In genomic region chr10:77070072-77070471, GRCm38 (mm10) we compare ENCODE assay signal across 8 mouse cellular contexts. TPM values are rescaled to one million over a fixed set of nuclear protein-coding genes. Genes with fewer than 3 reads are reported as not detected.
DNase-seq lines count a peak whose midpoint lies in the region; ATAC-seq and TF ChIP-seq lines count a peak whose summit lies in the region.

No protein-coding gene starts in this region.

- H3K4me2 ChIP-seq in embryonic facial prominence, embryonic 14.5 days (ENCODE audit: low read depth, low read length): no peak overlapping the region
- no peak overlapping the region for H3K4me2 ChIP-seq in intestine, postnatal 0 days (replicated peaks; ENCODE audit: low read depth)
- H3K4me2 ChIP-seq in limb, embryonic 15.5 days: no peak overlapping the region
- no peak overlapping the region for H3K4me2 ChIP-seq in neural tube, embryonic 11.5 days (ENCODE audit: low read depth)

- peak; percentile 94 for TF ChIP-seq CTCF in intestine, postnatal 0 days (IDR thresholded peaks at IDR 0.05; ENCODE audit: low read depth)

- H3K27me3 ChIP-seq in embryonic facial prominence, embryonic 14.5 days (replicated peaks; ENCODE audit: control insufficient read depth, insufficient read depth, low read length): no peaks in the 10 kb centered on the region
- no peaks in the 10 kb centered on the region for H3K27me3 ChIP-seq in intestine, postnatal 0 days (replicated peaks; ENCODE audit: control insufficient read depth, insufficient read depth, low read length)
- H3K27me3 ChIP-seq in limb, embryonic 15.5 days: no peaks in the 10 kb centered on the region
- no peaks in the 10 kb centered on the region for H3K27me3 ChIP-seq in neural tube, embryonic 11.5 days (ENCODE audit: control insufficient read depth, insufficient read depth, low read length)

- peak; percentile 41 for DNase-seq in urinary bladder, postnatal 14 days (ENCODE audit: low spot score)
- no peak for DNase-seq in urinary bladder, postnatal 10 days (ENCODE audit: low spot score)
- DNase-seq in adrenal gland, postnatal 4 days (ENCODE audit: low spot score in 2 of 2): peak; percentile 40 to 65
- peak; percentile 32 for DNase-seq in embryonic facial prominence, embryonic 14.5 days (ENCODE audit: low spot score)
- peak; percentile 61 for DNase-seq in neural tube, embryonic 11.5 days (ENCODE audit: low spot score)
- peak; percentile 60 to 66 for DNase-seq in thymus, postnatal 36 days

- H3K9ac ChIP-seq in embryonic facial prominence, embryonic 14.5 days (ENCODE audit: low read depth, low read length): no peak overlapping the region
- H3K9ac ChIP-seq in intestine, postnatal 0 days (ENCODE audit: low read depth, low read length): no peak overlapping the region
- no peak overlapping the region for H3K9ac ChIP-seq in limb, embryonic 15.5 days
- no peak overlapping the region for H3K9ac ChIP-seq in neural tube, embryonic 11.5 days (ENCODE audit: low read length)

- H3K27ac ChIP-seq in embryonic facial prominence, embryonic 14.5 days (replicated peaks; ENCODE audit: low read depth, low read length): no peak overlapping the region
- H3K27ac ChIP-seq in intestine, postnatal 0 days (ENCODE audit: low read depth, low read length): no peak overlapping the region
- no peak overlapping the region for H3K27ac ChIP-seq in limb, embryonic 15.5 days
- no peak overlapping the region for H3K27ac ChIP-seq in neural tube, embryonic 11.5 days (ENCODE audit: low read depth, low read length)

- ATAC-seq in embryonic facial prominence, embryonic 14.5 days (ENCODE audit: low read depth): peak; percentile 67; the same call in 1 of the 2 replicates
- peak; percentile 70 for ATAC-seq in intestine, postnatal 0 days
- ATAC-seq in limb, embryonic 15.5 days (ENCODE audit: insufficient number of reproducible peaks, low FRiP score, low TSS enrichment, low read depth): 0 out of 2 replicates have a peak, but pooled peaks have one; percentile 17
- no peak for ATAC-seq in neural tube, embryonic 11.5 days (ENCODE audit: insufficient read depth, low FRiP score, low TSS enrichment)

- 50% methylated on average over 4 of the region's 4 CpGs for WGBS in embryonic facial prominence, embryonic 14.5 days
- 47% methylated on average over 4 of the region's 4 CpGs for WGBS in intestine, postnatal 0 days
- 48% methylated on average over 4 of the region's 4 CpGs for WGBS in limb, embryonic 15.5 days
- 53% methylated on average over 4 of the region's 4 CpGs for WGBS in neural tube, embryonic 11.5 days

- no peaks in the 10 kb centered on the region for H3K4me1 ChIP-seq in embryonic facial prominence, embryonic 14.5 days (ENCODE audit: control insufficient read depth, insufficient read depth, low read length)
- no peaks in the 10 kb centered on the region for H3K4me1 ChIP-seq in intestine, postnatal 0 days (replicated peaks; ENCODE audit: control insufficient read depth, insufficient read depth, low read length)
- H3K4me1 ChIP-seq in limb, embryonic 15.5 days: no peaks in the 10 kb centered on the region
- H3K4me1 ChIP-seq in neural tube, embryonic 11.5 days (ENCODE audit: control insufficient read depth, insufficient read depth, low read length): no peaks in the 10 kb centered on the region

- H3K9me3 ChIP-seq in embryonic facial prominence, embryonic 14.5 days (ENCODE audit: control insufficient read depth, low read length): no peaks in the 10 kb centered on the region
- H3K9me3 ChIP-seq in intestine, postnatal 0 days (ENCODE audit: control insufficient read depth): no peaks in the 10 kb centered on the region
- no peaks in the 10 kb centered on the region for H3K9me3 ChIP-seq in limb, embryonic 15.5 days
- no peaks in the 10 kb centered on the region for H3K9me3 ChIP-seq in neural tube, embryonic 11.5 days (ENCODE audit: control insufficient read depth, low read length)

- no peaks in the 10 kb centered on the region for H3K36me3 ChIP-seq in embryonic facial prominence, embryonic 14.5 days (ENCODE audit: control insufficient read depth, insufficient read depth, low read length)
- 0 out of 2 replicates have a peak, but pooled peaks cover 4% of the 10 kb centered on the region for H3K36me3 ChIP-seq in intestine, postnatal 0 days (ENCODE audit: control insufficient read depth, insufficient read depth)
- no peaks in the 10 kb centered on the region for H3K36me3 ChIP-seq in limb, embryonic 15.5 days
- peaks cover 4% of the 10 kb centered on the region; the same call in 1 of the 2 replicates for H3K36me3 ChIP-seq in neural tube, embryonic 11.5 days (ENCODE audit: control insufficient read depth, insufficient read depth, low read length)

- H3K4me3 ChIP-seq in embryonic facial prominence, embryonic 14.5 days (ENCODE audit: low read depth, low read length): no peak overlapping the region
- H3K4me3 ChIP-seq in intestine, postnatal 0 days (ENCODE audit: low read depth, low read length): no peak overlapping the region
- H3K4me3 ChIP-seq in limb, embryonic 15.5 days: no peak overlapping the region
- no peak overlapping the region for H3K4me3 ChIP-seq in neural tube, embryonic 11.5 days (ENCODE audit: low read depth, low read length)

RNA-seq across cellular contexts. Expression of gene Slc19a1, which starts 38.0 kb away (rescaled TPM):
- 10 to 100 TPM; 25.7 to 29.2 TPM for total RNA-seq in adrenal gland, postnatal 4 days (2021)
- 27.8 and 31.8 TPM in 2 replicates for polyA plus RNA-seq in embryonic facial prominence, embryonic 14.5 days (2014; fragmentation: Nextera tagmentation; extraction: Ambion mirVana)
- polyA plus RNA-seq in intestine, postnatal 0 days (2015; fragmentation: Nextera tagmentation; extraction: Ambion mirVana): 60.0 and 61.9 TPM in 2 replicates
- 26.8 and 32.2 TPM in 2 replicates for polyA plus RNA-seq in limb, embryonic 15.5 days (2015; fragmentation: Nextera tagmentation; extraction: Ambion mirVana)
- polyA plus RNA-seq in neural tube, embryonic 11.5 days (2014; fragmentation: Nextera tagmentation; extraction: Ambion mirVana): 26.9 and 30.1 TPM in 2 replicates
